Mouse (Mus musculus): ENCODE data around the gene Slc35d1. TPM values are rescaled to one million over a fixed set of nuclear protein-coding genes. Genes with fewer than 3 reads are reported as not detected.

The Slc35d1 gene
- 1 to 10 TPM; 4.4 to 4.7 TPM for total RNA-seq (2021)
- long read RNA-seq, experiment 1, full-length matches to known transcripts = 1 of 2 reads
- long read RNA-seq, experiment 1, partial matches to known transcripts = 0 of 2 reads
- long read RNA-seq, experiment 1, other reads (novel, unspliced or antisense) = 1 of 2 reads
- long read RNA-seq, experiment 2, full-length matches to known transcripts = 1 of 1 reads
- long read RNA-seq, experiment 2, partial matches to known transcripts = 0 of 1 reads
- long read RNA-seq, experiment 2, other reads (novel, unspliced or antisense) = 0 of 1 reads

- peak; percentile 69 to 70 for DNase-seq
- intact Hi-C loops (cut with DNase I) = loop anchor here (5.0 kb wide), 1 partner anchor 103 kb away; the partner anchor contains the start of genes Mier1 and Wdr78
Observed at GRCm38 (mm10) chr4:103214925-103215820, at the start of gene Slc35d1. Gene Slc35d1 (minus strand): TSS chr4:103215164.

DNA sequence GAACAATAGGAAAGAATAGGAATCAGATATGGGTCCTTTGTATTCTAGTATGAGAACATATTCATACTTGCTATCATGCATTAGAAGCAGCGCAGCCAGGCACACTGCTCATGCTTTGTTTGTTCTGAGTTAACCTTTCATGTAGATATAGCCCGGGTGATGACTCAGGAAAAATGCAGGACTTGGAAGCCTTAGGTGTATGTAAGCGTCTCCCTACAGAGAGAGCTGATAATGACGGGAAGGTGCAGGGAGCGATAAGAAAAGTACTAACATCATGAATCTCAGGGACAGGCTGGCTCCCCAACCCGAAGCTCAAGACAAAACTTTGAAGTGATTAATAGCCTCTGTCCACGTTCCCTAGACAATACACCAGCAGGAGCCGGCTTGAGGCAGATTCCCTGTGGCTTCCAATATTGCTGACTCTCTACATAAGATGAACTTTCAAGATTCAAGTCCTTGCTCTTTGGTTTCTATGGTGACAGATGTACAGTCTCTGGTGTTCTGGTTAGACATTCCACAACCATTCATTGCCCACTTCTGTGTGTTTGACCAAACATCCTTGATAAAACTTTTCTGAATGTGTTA is 48.9 kb upstream of the Slc35d1 start:
- intact Hi-C loops (cut with DNase I) = no loop called here
- DNase-seq = no peak

DNA sequence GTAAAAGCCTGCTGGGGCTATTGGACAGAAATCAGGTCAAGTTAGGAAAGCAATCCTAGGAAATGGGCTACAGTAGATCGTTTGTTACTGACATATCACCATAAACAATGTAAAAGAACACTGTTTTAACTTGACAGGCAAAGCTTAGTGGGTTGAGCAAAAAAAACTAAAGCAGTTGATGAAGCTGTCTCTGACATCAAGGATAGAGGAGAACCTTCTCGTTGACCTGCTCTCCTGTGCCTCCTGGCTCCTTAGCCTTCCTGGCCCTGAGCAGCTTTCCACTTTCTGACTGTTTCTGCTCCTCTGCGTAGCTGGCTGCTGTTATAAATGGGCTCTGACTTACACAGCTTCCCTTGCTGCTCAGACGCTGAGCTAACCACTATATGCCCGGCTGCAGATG is 48.4 kb upstream of the Slc35d1 start:
- no peak for DNase-seq
- intact Hi-C loops (cut with DNase I) = no loop called here

- DNase-seq = no peak
- intact Hi-C loops (cut with DNase I) = no loop called here
Observed at GRCm38 (mm10) chr4:103258817-103259216, 43.9 kb upstream of the Slc35d1 start.

- intact Hi-C loops (cut with DNase I) = no loop called here
- DNase-seq = no peak
Observed at GRCm38 (mm10) chr4:103253846-103254245, 38.9 kb upstream of the Slc35d1 start.

GRCm38 (mm10) chr4:103249436-103250085 is 34.6 kb upstream of the Slc35d1 start:
- intact Hi-C loops (cut with DNase I) = no loop called here
- DNase-seq = no peak

- DNase-seq = no peak
- intact Hi-C loops (cut with DNase I) = no loop called here
Observed at GRCm38 (mm10) chr4:103247813-103248212, 32.8 kb upstream of the Slc35d1 start.

GRCm38 (mm10) chr4:103247249-103247648 is 32.3 kb upstream of the Slc35d1 start:
- intact Hi-C loops (cut with DNase I) = no loop called here
- DNase-seq = no peak

DNA sequence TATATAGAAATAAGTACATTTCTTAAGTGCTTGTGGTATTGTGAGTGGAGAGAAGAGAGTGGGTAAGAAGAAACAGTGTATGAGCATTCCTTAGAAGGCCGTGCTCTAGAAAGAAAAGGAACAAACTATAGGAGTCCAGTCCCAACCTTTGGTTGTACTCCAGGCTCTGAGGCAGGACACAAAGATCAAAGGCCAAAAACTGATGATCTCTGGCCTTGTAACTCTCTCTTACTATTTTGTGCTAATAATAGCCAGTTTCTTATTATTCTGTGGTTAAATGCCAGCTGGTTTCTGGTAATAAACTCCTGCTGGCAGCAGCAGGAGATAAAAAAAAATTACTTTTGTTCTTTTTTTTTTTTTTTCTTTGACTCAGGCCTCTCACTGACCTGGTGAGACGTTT is 17.2 kb upstream of the Slc35d1 start:
- no peak for DNase-seq
- intact Hi-C loops (cut with DNase I) = no loop called here

- DNase-seq = no peak
- intact Hi-C loops (cut with DNase I) = no loop called here
Observed at GRCm38 (mm10) chr4:103222854-103223253, 7.9 kb upstream of the Slc35d1 start.

GRCm38 (mm10) chr4:103221789-103222188 is 6.8 kb upstream of the Slc35d1 start:
- no peak for DNase-seq
- intact Hi-C loops (cut with DNase I) = no loop called here

DNA sequence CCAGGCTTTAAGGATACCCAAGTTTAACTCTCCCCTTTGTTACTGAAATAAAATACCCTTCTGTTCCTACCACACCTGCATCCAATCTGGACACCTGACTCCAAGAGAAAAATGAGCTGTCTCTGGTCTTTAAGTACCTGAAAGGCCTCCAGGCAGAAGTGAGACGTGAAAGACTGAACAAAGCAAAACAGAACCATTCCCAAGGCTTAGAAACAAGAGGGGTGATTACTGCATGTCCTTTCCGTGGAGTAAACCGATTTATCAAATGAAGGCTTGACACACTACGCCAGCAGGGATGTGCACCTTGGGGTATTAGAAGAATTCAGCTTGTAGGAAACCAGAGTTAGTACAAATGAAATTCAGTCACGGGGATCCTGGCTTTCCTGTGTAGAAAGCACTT is 4.0 kb upstream of the Slc35d1 start:
- intact Hi-C loops (cut with DNase I) = loop anchor here (5.0 kb wide), 1 partner anchor 107 kb away; the partner anchor contains the start of genes Mier1 and Wdr78
- DNase-seq = no peak

GRCm38 (mm10) chr4:103216046-103216445 is 1.1 kb upstream of the Slc35d1 start:
- no peak for DNase-seq
- intact Hi-C loops (cut with DNase I) = loop anchor here (5.0 kb wide), 1 partner anchor 104 kb away; the partner anchor contains the start of genes Mier1 and Wdr78

DNA sequence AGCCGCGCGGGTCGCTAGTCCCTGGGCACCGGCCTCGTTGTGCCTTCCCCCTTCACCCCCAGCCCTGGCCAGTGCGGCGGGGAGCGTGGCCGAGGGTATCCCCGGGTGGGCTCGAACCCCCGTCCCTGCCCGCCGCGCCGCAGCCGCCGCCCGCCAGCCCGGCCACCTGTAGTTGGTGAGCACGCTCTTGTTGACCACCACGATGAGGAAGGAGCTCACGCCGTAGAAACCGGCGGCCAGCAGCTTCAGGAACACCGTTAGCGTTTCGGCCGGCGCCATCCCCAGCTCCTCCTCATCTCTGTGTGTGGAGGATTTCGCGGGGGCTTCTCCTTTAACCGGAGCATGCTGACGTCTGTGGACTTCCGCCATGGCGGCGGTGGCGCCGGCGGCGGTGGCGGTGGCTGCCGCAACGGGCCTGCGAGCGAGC is 453 bp downstream of the Slc35d1 start:
- intact Hi-C loops (cut with DNase I) = no loop called here
- DNase-seq = peak; percentile 61 to 65

DNA sequence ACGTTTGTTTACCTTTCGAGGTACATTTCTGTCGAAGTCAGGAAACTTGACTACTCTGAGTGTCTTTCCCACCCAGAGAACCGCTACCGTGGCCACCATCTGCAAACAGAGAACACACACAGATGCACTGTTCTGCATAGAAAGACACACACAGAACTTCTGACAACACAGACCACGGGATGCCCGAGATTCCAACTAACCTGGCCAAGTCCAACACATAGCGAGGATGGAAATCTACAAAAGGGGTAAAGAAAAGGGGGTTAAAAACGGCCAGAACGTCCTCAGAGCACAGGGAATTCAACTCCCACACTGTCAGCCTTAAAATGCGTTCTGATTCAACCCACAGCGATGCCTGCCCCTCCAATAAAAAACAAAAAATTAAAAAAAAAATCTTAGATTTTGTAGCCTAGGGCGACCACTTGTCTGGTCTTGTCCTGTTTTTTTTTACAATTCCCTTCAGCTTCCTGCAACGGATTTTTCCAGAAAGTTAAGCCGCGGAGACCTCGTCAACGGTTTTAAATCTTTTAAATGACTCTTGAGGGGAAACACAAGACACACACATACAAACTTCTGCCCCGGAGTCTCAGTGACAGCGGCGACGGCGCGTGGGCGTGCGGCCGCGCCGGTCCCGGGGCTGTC is 986 bp downstream of the Slc35d1 start:
- intact Hi-C loops (cut with DNase I) = no loop called here
- DNase-seq = no peak

GRCm38 (mm10) chr4:103208553-103208952 is 6.4 kb downstream of the Slc35d1 start:
- intact Hi-C loops (cut with DNase I) = no loop called here
- DNase-seq = no peak

DNA sequence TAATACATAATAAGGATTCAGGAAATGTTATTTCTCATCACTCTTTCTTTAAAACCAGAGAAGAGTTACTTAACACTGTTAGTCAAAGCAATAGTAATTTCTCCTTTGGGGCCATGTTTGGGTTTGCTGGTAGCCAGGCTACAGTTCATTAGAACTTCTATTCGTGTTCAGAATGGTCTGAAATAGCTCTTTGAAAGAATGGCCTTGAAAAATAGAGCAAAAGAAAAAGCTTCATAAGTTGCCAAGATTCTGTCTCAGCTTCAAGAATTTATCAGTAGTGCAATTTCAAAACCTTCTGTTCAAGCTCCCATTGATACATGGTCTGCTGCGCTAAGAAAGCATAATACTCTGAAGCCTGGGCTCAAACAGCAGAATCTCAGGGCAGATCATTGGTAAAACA is 11.3 kb downstream of the Slc35d1 start:
- no peak for DNase-seq
- intact Hi-C loops (cut with DNase I) = no loop called here

DNA sequence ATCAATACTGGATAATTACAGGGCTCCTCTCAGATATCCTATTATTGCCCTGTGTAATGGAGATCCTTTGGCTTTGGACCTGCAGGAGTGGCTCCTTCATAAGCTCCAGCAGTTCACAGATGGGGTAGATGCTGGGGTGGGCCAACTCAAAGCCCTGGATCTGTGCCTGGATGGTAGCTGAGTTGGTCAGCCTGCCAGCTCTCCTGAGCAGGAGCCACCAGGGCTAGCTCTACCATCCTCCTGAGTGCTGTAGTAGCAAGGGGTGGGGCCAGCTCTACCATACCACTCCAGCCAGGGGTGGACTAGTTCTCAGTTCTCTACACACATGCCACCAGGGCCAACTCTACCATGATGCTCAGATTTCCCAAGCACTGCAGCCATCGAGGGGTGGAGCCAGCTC is 14.9 kb downstream of the Slc35d1 start:
- no peak for DNase-seq
- intact Hi-C loops (cut with DNase I) = no loop called here

DNA sequence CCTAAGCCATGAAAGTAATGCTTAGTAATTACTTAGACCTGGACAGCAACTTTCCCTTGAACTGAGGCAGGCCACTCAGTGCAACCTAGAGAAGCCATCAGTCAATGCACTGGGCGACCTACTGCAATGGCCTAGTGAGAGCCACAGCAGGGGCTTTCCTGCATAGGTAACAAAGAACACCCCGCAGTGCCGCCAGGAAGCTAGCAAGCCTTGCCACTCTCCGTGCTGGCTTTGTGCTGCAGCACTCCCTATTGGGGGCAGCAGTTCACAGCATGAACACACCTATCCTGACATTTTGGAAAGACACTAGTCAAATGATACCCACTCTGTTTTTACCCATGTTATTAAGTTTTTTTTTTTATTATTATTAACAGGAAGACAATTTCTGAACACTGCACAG is 15.9 kb downstream of the Slc35d1 start:
- intact Hi-C loops (cut with DNase I) = no loop called here
- no peak for DNase-seq

GRCm38 (mm10) chr4:103197401-103197800 is 17.6 kb downstream of the Slc35d1 start:
- intact Hi-C loops (cut with DNase I) = no loop called here
- DNase-seq = no peak

All from gastrocnemius, postnatal 36 days (tissue).